Mouse (Mus musculus): Measurements from ENCODE around the gene Igdcc3. TPM values are rescaled to one million over a fixed set of nuclear protein-coding genes. Genes with fewer than 3 reads are reported as not detected.

Igdcc3 gene
- total RNA-seq, 2 experiments from 2014 or later: not detected

- no peak for ATAC-seq (ENCODE audit: poor library complexity, severe bottlenecking)
Observed at GRCm38 (mm10) chr9:65233243-65233985, 92.4 kb downstream of the Igdcc3 start.

- ATAC-seq (ENCODE audit: poor library complexity, severe bottlenecking): no peak
Observed at GRCm38 (mm10) chr9:65234734-65235133, 93.7 kb downstream of the Igdcc3 start.

Other genes with a start within 250 kb of the Igdcc3 start
- not detected in 2 replicates for gene Slc24a1, start 189.6 kb upstream of the Igdcc3 start, total RNA-seq (2015)
- not detected in 2 replicates for gene Slc24a1, start 189.6 kb upstream of the Igdcc3 start, total RNA-seq (2017)
- 21.5 and 25.4 TPM in 2 replicates for gene Ints14, start 180.3 kb upstream of the Igdcc3 start, total RNA-seq (2015)
- 20.7 and 24.0 TPM in 2 replicates for gene Ints14, start 180.3 kb upstream of the Igdcc3 start, total RNA-seq (2017)
- gene Hacd3, start 119.5 kb upstream of the Igdcc3 start, total RNA-seq (2015): 10.6 and 12.9 TPM in 2 replicates
- 21.3 and 23.7 TPM in 2 replicates for gene Hacd3, start 119.5 kb upstream of the Igdcc3 start, total RNA-seq (2017)
- gene Dpp8, start 108.8 kb upstream of the Igdcc3 start, total RNA-seq (2015): 61.6 and 75.7 TPM in 2 replicates
- gene Dpp8, start 108.8 kb upstream of the Igdcc3 start, total RNA-seq (2017): 93.8 and 113 TPM in 2 replicates
- 0.05 and 0.09 TPM in 2 replicates for gene Igdcc4, start 39.7 kb upstream of the Igdcc3 start, total RNA-seq (2015)
- not detected in 2 replicates for gene Igdcc4, start 39.7 kb upstream of the Igdcc3 start, total RNA-seq (2017)
- 0.80 and 1.3 TPM in 2 replicates for gene Parp16, start 54.2 kb downstream of the Igdcc3 start, total RNA-seq (2015)
- gene Parp16, start 54.2 kb downstream of the Igdcc3 start, total RNA-seq (2017): 0.95 and 0.98 TPM in 2 replicates
- gene Cilp, start 124.0 kb downstream of the Igdcc3 start, total RNA-seq (2015): not detected in 2 replicates
- not detected in 2 replicates for gene Cilp, start 124.0 kb downstream of the Igdcc3 start, total RNA-seq (2017)
- gene Clpx, start 153.1 kb downstream of the Igdcc3 start, total RNA-seq (2015): 17.6 and 23.2 TPM in 2 replicates
- 38.6 and 41.1 TPM in 2 replicates for gene Clpx, start 153.1 kb downstream of the Igdcc3 start, total RNA-seq (2017)
- gene Pdcd7, start 204.9 kb downstream of the Igdcc3 start, total RNA-seq (2015): 14.3 and 15.6 TPM in 2 replicates
- gene Pdcd7, start 204.9 kb downstream of the Igdcc3 start, total RNA-seq (2017): 18.0 and 19.3 TPM in 2 replicates
- 0.58 TPM in 1 of 2 replicates, not detected in the other for gene Ubap1l, start 219.9 kb downstream of the Igdcc3 start, total RNA-seq (2015)
- gene Ubap1l, start 219.9 kb downstream of the Igdcc3 start, total RNA-seq (2017): 0.12 TPM in 1 of 2 replicates, not detected in the other

Measured in megakaryocyte, adult 5-6 weeks (primary cell).